Mouse (Mus musculus): ENCODE measurements at regions not wholly inside any gene's neighbourhood (a gene's known extent, or its start where the extent isn't known, plus 50 kb on each side); places are given as distances from the start of the nearest gene placed in this dataset.

DNA sequence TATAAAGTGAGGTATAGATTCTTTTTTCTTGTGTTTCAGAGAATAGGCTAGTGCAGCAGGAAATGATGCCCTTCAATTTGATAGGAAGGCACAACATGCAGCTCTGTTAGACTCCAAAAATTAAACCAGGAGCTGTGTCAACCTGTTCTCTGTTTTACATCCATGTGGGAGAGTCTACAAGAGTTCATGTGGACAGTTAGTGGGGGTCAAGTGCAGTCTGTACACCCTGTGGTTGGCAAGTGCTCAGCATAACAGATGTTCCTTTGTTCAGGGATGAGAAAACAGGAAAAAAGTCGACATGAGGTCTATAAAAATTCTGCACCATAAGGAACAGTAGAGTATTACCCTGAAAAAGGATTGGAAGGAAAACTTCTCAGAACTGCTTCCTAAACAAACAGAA, 512.3 kb downstream of the Sis start:
- TF ChIP-seq CTCF (conservative IDR thresholded peaks at IDR 0.05; ENCODE audit: insufficient read depth, insufficient read length, low read depth, low read length) (no peak), POLR2A (IDR thresholded peaks at IDR 0.05; ENCODE audit: low read depth, low read length) (no peak)
